Mouse (Mus musculus) lung, embryonic 15.5 days (tissue): ENCODE data around the gene Fam129a. TPM values are rescaled to one million over a fixed set of nuclear protein-coding genes. Genes with fewer than 3 reads are reported as not detected.
"Not testable (repeated sequence)": the region's sequence is repeated elsewhere in the genome, so short reads cannot be mapped to it uniquely, and the experiment has no call there.

ENCODE experiments used
- ATAC-seq: fragments of 200-750 bp; cut with Nextera tagmentation; 2 replicates; pipeline ENCODE4 v1.8.0; 2017; ENCODE audit warnings: moderate number of reproducible peaks, borderline replicate concordance; ENCODE audit not compliant: low FRiP score, low TSS enrichment; ENCODE audit errors: extremely low read depth
- H3K27ac ChIP-seq: fragments of 300-500 bp; sonication (generic); 2 replicates; pipeline ENCODE4 v1.5.1; 2015; ENCODE audit warnings: moderate library complexity, mild to moderate bottlenecking, inconsistent platforms
- H3K27me3 ChIP-seq: fragments of 300-500 bp; sonication (generic); 2 replicates; pipeline ENCODE4 v1.6.1; 2015; ENCODE audit warnings: inconsistent platforms
- H3K36me3 ChIP-seq: fragments of 300-500 bp; sonication (generic); 2 replicates; pipeline ENCODE4 v1.6.1; 2015; ENCODE audit warnings: inconsistent platforms
- H3K4me1 ChIP-seq: fragments of 300-500 bp; sonication (generic); 2 replicates; pipeline ENCODE4 v1.6.1; 2015; ENCODE audit warnings: inconsistent platforms
- H3K4me2 ChIP-seq: fragments of 300-500 bp; sonication (generic); 2 replicates; pipeline ENCODE4 v1.6.1; 2015; ENCODE audit warnings: inconsistent platforms, mild to moderate bottlenecking, moderate library complexity
- H3K4me3 ChIP-seq: fragments of 300-500 bp; sonication (generic); 2 replicates; pipeline ENCODE4 v1.5.1; 2015; ENCODE audit warnings: mild to moderate bottlenecking, inconsistent platforms
- H3K9ac ChIP-seq: fragments of 300-500 bp; sonication (generic); 2 replicates; pipeline ENCODE4 v1.6.1; 2015; ENCODE audit warnings: inconsistent platforms
- H3K9me3 ChIP-seq: fragments of 300-500 bp; sonication (generic); 2 replicates; pipeline ENCODE4 v1.6.1; 2016; ENCODE audit warnings: inconsistent platforms
- WGBS: fragments of 180-500 bp; shearing (Covaris S2); methylation state at CpG from one replicate; pipeline ENCODE4 v1.1.7; 2015; 5-methylcytosine and 5-hydroxymethylcytosine counted together
- polyA plus RNA-seq: library from polyadenylated mRNA; unstranded; fragments of >200 nt; fragmentation: Nextera tagmentation; extraction: Ambion mirVana; gene quantifications from 2 replicates; pipeline ENCODE4 v1.2.1, GENCODE M21; 2015

Fam129a gene
- polyA plus RNA-seq, 1 experiment from 2014 or later = 10.4 TPM

- H3K9ac ChIP-seq, H3K9me3 ChIP-seq, H3K27me3 ChIP-seq, H3K4me2 ChIP-seq, H3K36me3 ChIP-seq, H3K4me3 ChIP-seq, H3K27ac ChIP-seq: not testable (repeated sequence)
- H3K4me1 ChIP-seq = peaks cover 20% of the 10 kb centered on the region
- ATAC-seq = peak; percentile 64; the same call in 1 of the 2 replicates
- 47% methylated on average over 6 of the region's 6 CpGs for WGBS
These were observed 121.9 kb downstream of the Fam129a start for GRCm38 (mm10) chr1:151692867-151693266.

- WGBS = 66% methylated on average over 7 of the region's 7 CpGs
These were observed 125.8 kb downstream of the Fam129a start for GRCm38 (mm10) chr1:151696751-151697150.

GRCm38 (mm10) chr1:151697901-151698641 lies 127.1 kb downstream of the Fam129a start:
- H3K4me3 ChIP-seq = no peak overlapping the region
- WGBS = 82% methylated on average over 7 of the region's 7 CpGs

More at GRCm38 (mm10) chr1:151696751-151697150, 125.8 kb downstream of the Fam129a start:
- Histone ChIP-seq H3K4me2 (no peak overlapping the region), H3K9me3 (no peaks in the 10 kb centered on the region), H3K9ac (no peak overlapping the region), H3K4me3 (no peak overlapping the region), H3K4me1 (peaks cover 12% of the 10 kb centered on the region; the same call in 1 of the 2 replicates), H3K27ac (no peak overlapping the region), H3K27me3 (0 out of 2 replicates have a peak, but pooled peaks cover 3% of the 10 kb centered on the region), H3K36me3 (no peaks in the 10 kb centered on the region)
- ATAC-seq = no peak

GRCm38 (mm10) chr1:151699363-151699762 lies 128.4 kb downstream of the Fam129a start:
- Histone ChIP-seq H3K27me3 (0 out of 2 replicates have a peak, but pooled peaks cover 3% of the 10 kb centered on the region), H3K4me2 (no peak overlapping the region), H3K4me1 (peaks cover 9% of the 10 kb centered on the region; the same call in 1 of the 2 replicates), H3K27ac (no peak overlapping the region), H3K4me3 (no peak overlapping the region), H3K9me3 (no peaks in the 10 kb centered on the region), H3K9ac (no peak overlapping the region), H3K36me3 (no peaks in the 10 kb centered on the region)
- ATAC-seq = no peak
- WGBS = 60% methylated on average over 7 of the region's 7 CpGs

More at GRCm38 (mm10) chr1:151697901-151698641, 127.1 kb downstream of the Fam129a start:
- H3K9ac ChIP-seq = no peak overlapping the region
- H3K9me3 ChIP-seq = no peaks in the 10 kb centered on the region
- no peak overlapping the region for H3K27ac ChIP-seq
- H3K4me1 ChIP-seq = peaks cover 9% of the 10 kb centered on the region; the same call in 1 of the 2 replicates
- H3K27me3 ChIP-seq = 0 out of 2 replicates have a peak, but pooled peaks cover 3% of the 10 kb centered on the region
- ATAC-seq = no peak
- no peaks in the 10 kb centered on the region for H3K36me3 ChIP-seq
- no peak overlapping the region for H3K4me2 ChIP-seq

- Histone ChIP-seq H3K4me2 (no peak overlapping the region), H3K4me3 (no peak overlapping the region), H3K27ac (no peak overlapping the region), H3K36me3 (no peaks in the 10 kb centered on the region), H3K9ac (no peak overlapping the region), H3K9me3 (no peaks in the 10 kb centered on the region), H3K27me3 (peaks cover 5% of the 10 kb centered on the region; the same call in 1 of the 2 replicates), H3K4me1 (peaks cover 13% of the 10 kb centered on the region)
- WGBS = 22% methylated on average over 1 of the region's 1 CpGs
- ATAC-seq = no peak
These were observed 131.8 kb downstream of the Fam129a start for GRCm38 (mm10) chr1:151702816-151703215.

GRCm38 (mm10) chr1:151705723-151706396 lies 134.9 kb downstream of the Fam129a start:
- Histone ChIP-seq H3K27ac (no peak overlapping the region), H3K36me3 (no peaks in the 10 kb centered on the region), H3K9ac (no peak overlapping the region), H3K9me3 (no peaks in the 10 kb centered on the region), H3K4me2 (no peak overlapping the region), H3K4me3 (no peak overlapping the region), H3K4me1 (peaks cover 27% of the 10 kb centered on the region), H3K27me3 (peaks cover 5% of the 10 kb centered on the region; the same call in 1 of the 2 replicates)
- 26% methylated on average over 11 of the region's 11 CpGs for WGBS
- ATAC-seq = peak; percentile 19; the same call in 1 of the 2 replicates

GRCm38 (mm10) chr1:151706397-151706752 lies 135.4 kb downstream of the Fam129a start:
- H3K4me1 ChIP-seq = peaks cover 30% of the 10 kb centered on the region

GRCm38 (mm10) chr1:151708966-151709733 lies 138.2 kb downstream of the Fam129a start:
- peak overlapping the region; percentile 63 for H3K27ac ChIP-seq
- 10% methylated on average over 13 of the region's 13 CpGs for WGBS
- peak; percentile 60; the same call in 1 of the 2 replicates for ATAC-seq
- H3K4me2 ChIP-seq = peak overlapping the region; percentile 33
- no peak overlapping the region for H3K4me3 ChIP-seq
- H3K9ac ChIP-seq = no peak overlapping the region
- no peaks in the 10 kb centered on the region for H3K9me3 ChIP-seq
- no peaks in the 10 kb centered on the region for H3K36me3 ChIP-seq
- peaks cover 5% of the 10 kb centered on the region; the same call in 1 of the 2 replicates for H3K27me3 ChIP-seq
- H3K4me1 ChIP-seq = peaks cover 30% of the 10 kb centered on the region

More at GRCm38 (mm10) chr1:151706397-151706752, 135.4 kb downstream of the Fam129a start:
- WGBS = 77% methylated on average over 3 of the region's 3 CpGs
- H3K9me3 ChIP-seq = no peaks in the 10 kb centered on the region
- no peak for ATAC-seq
- H3K36me3 ChIP-seq = no peaks in the 10 kb centered on the region
- no peak overlapping the region for H3K4me2 ChIP-seq
- no peak overlapping the region for H3K9ac ChIP-seq
- no peak overlapping the region for H3K4me3 ChIP-seq
- no peak overlapping the region for H3K27ac ChIP-seq
- H3K27me3 ChIP-seq = peaks cover 5% of the 10 kb centered on the region; the same call in 1 of the 2 replicates

GRCm38 (mm10) chr1:151709734-151710022 lies 138.7 kb downstream of the Fam129a start:
- Histone ChIP-seq H3K9ac (no peak overlapping the region), H3K36me3 (no peaks in the 10 kb centered on the region), H3K4me1 (peaks cover 30% of the 10 kb centered on the region), H3K27ac (peak overlapping the region; percentile 63), H3K4me3 (no peak overlapping the region), H3K27me3 (peaks cover 5% of the 10 kb centered on the region; the same call in 1 of the 2 replicates), H3K9me3 (no peaks in the 10 kb centered on the region), H3K4me2 (peak overlapping the region; percentile 33)
- ATAC-seq = peak; percentile 43; the same call in 1 of the 2 replicates
- WGBS = 18% methylated on average over 2 of the region's 2 CpGs

GRCm38 (mm10) chr1:151710424-151711055 lies 139.6 kb downstream of the Fam129a start:
- Histone ChIP-seq H3K27me3 (0 out of 2 replicates have a peak, but pooled peaks cover 3% of the 10 kb centered on the region), H3K4me1 (peaks cover 30% of the 10 kb centered on the region), H3K27ac (no peak overlapping the region), H3K4me3 (no peak overlapping the region), H3K9ac (no peak overlapping the region), H3K36me3 (no peaks in the 10 kb centered on the region), H3K4me2 (no peak overlapping the region), H3K9me3 (no peaks in the 10 kb centered on the region)
- WGBS = 39% methylated on average over 5 of the region's 5 CpGs
- ATAC-seq = no peak

GRCm38 (mm10) chr1:151711062-151711461 lies 140.1 kb downstream of the Fam129a start:
- no peak for ATAC-seq
- WGBS = 68% methylated on average over 7 of the region's 7 CpGs

More at GRCm38 (mm10) chr1:151711062-151711461, 140.1 kb downstream of the Fam129a start:
- H3K9me3 ChIP-seq = no peaks in the 10 kb centered on the region
- no peak overlapping the region for H3K9ac ChIP-seq
- peaks cover 27% of the 10 kb centered on the region for H3K4me1 ChIP-seq
- 0 out of 2 replicates have a peak, but pooled peaks cover 3% of the 10 kb centered on the region for H3K27me3 ChIP-seq
- no peak overlapping the region for H3K4me2 ChIP-seq
- H3K27ac ChIP-seq = no peak overlapping the region
- no peak overlapping the region for H3K4me3 ChIP-seq
- no peaks in the 10 kb centered on the region for H3K36me3 ChIP-seq
